Mouse (Mus musculus) testis, adult 2 months (tissue): ENCODE results near the gene Tspan33. TPM values are rescaled to one million over a fixed set of nuclear protein-coding genes. Genes with fewer than 3 reads are reported as not detected.

Experiments
- H3K27ac ChIP-seq: fragments of 200-500 bp; 2 replicates; pipeline ENCODE4 v1.5.1; 2012; ENCODE audit warnings: low read depth, low read length; ENCODE audit not compliant: control insufficient read depth, insufficient read depth
- H3K27me3 ChIP-seq: fragments of 200-500 bp; 2 replicates; pipeline ENCODE4 v1.6.1; 2012; ENCODE audit warnings: mild to moderate bottlenecking, low read length, moderate library complexity; ENCODE audit not compliant: control insufficient read depth, insufficient read depth
- H3K36me3 ChIP-seq: fragments of 200-500 bp; 2 replicates; pipeline ENCODE4 v1.6.1; 2012; ENCODE audit warnings: mild to moderate bottlenecking, low read length; ENCODE audit not compliant: control insufficient read depth, insufficient read depth
- H3K4me1 ChIP-seq: fragments of 200-500 bp; 2 replicates; pipeline ENCODE4 v1.6.1; 2012; ENCODE audit warnings: low read length; ENCODE audit not compliant: control insufficient read depth, insufficient read depth
- H3K4me3 ChIP-seq: fragments of 200-500 bp; 2 replicates; pipeline ENCODE4 v1.5.1; 2012; ENCODE audit warnings: low read depth, mild to moderate bottlenecking, low read length, moderate library complexity, mixed read lengths; ENCODE audit not compliant: control insufficient read depth
- CTCF ChIP-seq: fragments of 200-500 bp; IDR thresholded peaks from 2 replicates; pipeline ENCODE4 v1.5.1; 2012; ENCODE audit warnings: low read depth, mild to moderate bottlenecking, inconsistent platforms, low read length, moderate library complexity; ENCODE audit not compliant: control insufficient read depth, insufficient read depth, insufficient replicate concordance
- POLR2A ChIP-seq: fragments of 200-500 bp; IDR thresholded peaks from 2 replicates; pipeline ENCODE4 v1.6.1; 2012; ENCODE audit warnings: low read depth, mild to moderate bottlenecking, inconsistent platforms, low read length, moderate library complexity; ENCODE audit not compliant: control insufficient read depth
- polyA plus RNA-seq: library from polyadenylated mRNA; depleted of rRNA; stranded (reverse); fragments of >200 nt; gene quantifications from 2 replicates; pipeline ENCODE4 v1.2.3, GENCODE M21; 2012

Tspan33 gene
- polyA plus RNA-seq, 1 experiment = 10.8 TPM

- no peaks in the 10 kb centered on the region for H3K27me3 ChIP-seq
- no peaks in the 10 kb centered on the region for H3K36me3 ChIP-seq
- no peak overlapping the region for H3K4me3 ChIP-seq
- no peak overlapping the region for H3K27ac ChIP-seq
- TF ChIP-seq POLR2A (no peak), CTCF (no peak)
- peaks cover 18% of the 10 kb centered on the region for H3K4me1 ChIP-seq
These were observed 3.5 kb downstream of the Tspan33 start for GRCm38 (mm10) chr6:29697548-29697947.

- Histone ChIP-seq H3K27ac (no peak overlapping the region), H3K4me1 (peaks cover 18% of the 10 kb centered on the region), H3K4me3 (no peak overlapping the region), H3K27me3 (no peaks in the 10 kb centered on the region), H3K36me3 (no peaks in the 10 kb centered on the region)
- TF ChIP-seq POLR2A (no peak), CTCF (no peak)
These were observed 5.2 kb downstream of the Tspan33 start for GRCm38 (mm10) chr6:29699085-29699745.

DNA sequence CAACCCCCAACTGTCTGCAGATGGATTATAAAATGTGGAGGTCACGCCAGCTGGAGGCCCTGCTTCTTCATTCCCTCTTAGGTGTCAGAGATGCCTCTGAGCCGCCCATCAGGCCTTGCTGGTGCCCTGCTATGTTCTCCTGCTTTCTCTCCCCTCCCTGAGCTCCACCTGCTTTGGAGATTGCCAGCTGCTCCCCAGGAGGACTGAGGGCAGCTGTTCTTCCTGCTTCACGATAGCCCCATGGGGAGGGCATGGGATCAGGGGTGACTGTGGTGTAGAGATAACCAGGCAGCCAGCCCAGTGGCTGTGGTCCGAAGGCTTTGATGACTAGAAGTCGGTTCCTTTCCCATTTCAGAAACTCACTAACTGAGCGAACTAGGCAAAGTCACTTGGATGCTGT, 7.0 kb downstream of the Tspan33 start:
- Histone ChIP-seq H3K27ac (no peak overlapping the region), H3K27me3 (no peaks in the 10 kb centered on the region), H3K4me3 (no peak overlapping the region), H3K36me3 (no peaks in the 10 kb centered on the region; the same call in 1 of the 2 replicates), H3K4me1 (peaks cover 6% of the 10 kb centered on the region)
- no peak for TF ChIP-seq POLR2A
- TF ChIP-seq CTCF = no peak

- TF ChIP-seq POLR2A = no peak
- TF ChIP-seq CTCF = no peak
- Histone ChIP-seq H3K36me3 (no peaks in the 10 kb centered on the region; the same call in 1 of the 2 replicates), H3K27ac (no peak overlapping the region), H3K27me3 (no peaks in the 10 kb centered on the region), H3K4me3 (no peak overlapping the region), H3K4me1 (peaks cover 6% of the 10 kb centered on the region)
These were observed 8.1 kb downstream of the Tspan33 start for GRCm38 (mm10) chr6:29702126-29702525.

DNA sequence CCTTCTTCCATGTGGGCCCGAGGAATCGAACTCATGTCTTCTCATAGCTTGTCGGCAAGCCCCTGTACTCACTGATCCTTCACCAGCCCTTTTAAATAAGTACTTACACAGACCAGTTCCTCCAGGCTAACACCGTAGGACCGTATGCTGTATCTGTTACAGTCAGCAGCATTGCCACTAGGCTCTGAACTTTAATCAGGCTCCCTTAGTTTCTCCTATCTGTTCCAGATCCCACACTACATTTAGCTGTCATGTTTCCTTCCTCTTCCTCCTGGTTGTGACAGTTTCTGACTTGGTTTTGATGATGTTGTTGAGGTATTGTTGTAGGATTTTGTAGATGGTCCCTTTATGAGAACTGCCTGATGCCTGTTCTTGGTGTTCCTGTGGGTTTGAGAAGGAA, 10.1 kb downstream of the Tspan33 start:
- TF ChIP-seq CTCF (no peak), POLR2A (no peak)
- Histone ChIP-seq H3K27ac (no peak overlapping the region), H3K4me1 (peaks cover 6% of the 10 kb centered on the region), H3K27me3 (no peaks in the 10 kb centered on the region), H3K4me3 (no peak overlapping the region), H3K36me3 (no peaks in the 10 kb centered on the region; the same call in 1 of the 2 replicates)

DNA sequence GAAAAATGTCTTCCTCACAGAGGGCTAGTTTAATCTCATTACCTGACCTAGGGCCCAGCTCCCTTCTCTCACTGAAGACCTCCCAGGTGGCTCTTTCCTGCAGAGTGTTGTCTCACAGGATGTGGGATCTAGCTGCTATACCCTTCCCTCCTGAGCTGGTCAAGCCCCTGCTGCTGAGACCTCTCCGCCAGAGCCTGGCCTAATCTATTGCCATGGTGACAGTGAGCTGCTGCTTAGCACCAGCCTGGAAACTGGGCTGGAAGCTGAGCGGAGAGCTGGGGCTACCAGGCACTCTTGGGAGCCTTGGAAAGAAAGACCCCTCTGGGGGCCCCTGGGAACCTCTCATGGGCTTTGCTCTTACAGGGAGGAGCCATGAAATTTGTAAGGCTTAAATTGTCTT, 13.9 kb downstream of the Tspan33 start:
- Histone ChIP-seq H3K4me1 (no peaks in the 10 kb centered on the region; the same call in 1 of the 2 replicates), H3K27me3 (no peaks in the 10 kb centered on the region), H3K4me3 (no peak overlapping the region), H3K27ac (no peak overlapping the region), H3K36me3 (no peaks in the 10 kb centered on the region; the same call in 1 of the 2 replicates)
- TF ChIP-seq POLR2A = no peak
- TF ChIP-seq CTCF = no peak

GRCm38 (mm10) chr6:29711318-29711717, 17.3 kb downstream of the Tspan33 start:
- no peak overlapping the region for H3K4me3 ChIP-seq
- H3K4me1 ChIP-seq = no peaks in the 10 kb centered on the region; the same call in 1 of the 2 replicates
- no peaks in the 10 kb centered on the region for H3K27me3 ChIP-seq
- H3K36me3 ChIP-seq = no peaks in the 10 kb centered on the region
- TF ChIP-seq POLR2A (no peak), CTCF (no peak)
- H3K27ac ChIP-seq = no peak overlapping the region

- no peaks in the 10 kb centered on the region for H3K27me3 ChIP-seq
These were observed 18.1 kb downstream of the Tspan33 start for GRCm38 (mm10) chr6:29712011-29712584.

More at GRCm38 (mm10) chr6:29712011-29712584, 18.1 kb downstream of the Tspan33 start:
- Histone ChIP-seq H3K36me3 (no peaks in the 10 kb centered on the region), H3K27ac (no peak overlapping the region), H3K4me1 (no peaks in the 10 kb centered on the region), H3K4me3 (no peak overlapping the region)
- TF ChIP-seq CTCF (peak; percentile 22; the same call in 1 of the 2 replicates), POLR2A (no peak)
